24 mouse cellular contexts compared by ENCODE assay signal in the genomic region with DNA sequence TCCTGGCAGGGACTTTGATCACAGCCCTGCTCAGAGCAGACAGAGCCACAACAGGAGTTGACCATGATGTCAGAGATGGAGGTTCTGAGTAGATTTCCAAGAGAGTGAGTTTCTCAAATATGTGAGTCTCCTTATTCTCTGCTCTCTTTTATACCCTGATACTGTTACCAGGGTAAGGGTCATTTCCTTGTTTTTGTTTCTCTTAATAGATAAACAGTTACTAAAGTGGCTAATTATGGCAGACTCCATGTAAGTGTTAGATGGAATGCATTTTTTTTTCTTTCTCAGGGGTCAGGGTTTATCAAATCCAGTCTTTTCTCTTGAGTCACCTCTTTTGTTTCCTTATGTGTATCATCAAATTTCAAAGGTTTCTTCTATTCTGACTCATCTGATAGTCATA. TPM values are rescaled to one million over a fixed set of nuclear protein-coding genes. Genes with fewer than 3 reads are reported as not detected.
"Had no signal": no experiment of that assay in that cellular context is flagged by ENCODE, and none has a peak within 500 bp of the region (broad histone marks: within the 10 kb centered on the region; RNA-seq: fewer than 3 reads in every experiment).

Gene Krtap4-16, minus strand, starts transcription at position 101 of the 400 bp plus-strand sequence.

- H3K4me3 ChIP-seq: liver, embryonic 15.5 days; lung, embryonic 15.5 days; megakaryocyte, embryonic 14.5 days; midbrain, embryonic 13.5 days; neural tube, embryonic 12.5 days; stomach, embryonic 15.5 days had no signal

- H3K9ac ChIP-seq: liver, embryonic 15.5 days; liver, postnatal 0 days; lung, embryonic 15.5 days; midbrain, embryonic 13.5 days; neural tube, embryonic 12.5 days; stomach, embryonic 15.5 days had no signal

- H3K4me2 ChIP-seq: liver, embryonic 15.5 days; lung, embryonic 15.5 days; midbrain, embryonic 13.5 days; neural tube, embryonic 12.5 days; stomach, embryonic 15.5 days had no signal

- H3K4me1 ChIP-seq: liver, embryonic 15.5 days; lung, embryonic 15.5 days; megakaryocyte, embryonic 14.5 days; neural tube, embryonic 12.5 days; stomach, embryonic 15.5 days had no signal

- H3K9me3 ChIP-seq: liver, embryonic 15.5 days; lung, embryonic 15.5 days; megakaryocyte, embryonic 14.5 days; midbrain, embryonic 13.5 days; neural tube, embryonic 12.5 days; stomach, embryonic 15.5 days had no signal

- H3K36me3 ChIP-seq: liver, embryonic 15.5 days; lung, embryonic 15.5 days; midbrain, embryonic 13.5 days; neural tube, embryonic 12.5 days; stomach, embryonic 15.5 days had no signal

- H3K27ac ChIP-seq: liver, embryonic 15.5 days; lung, embryonic 15.5 days; macrophage; midbrain, embryonic 13.5 days; neural tube, embryonic 12.5 days; stomach, embryonic 15.5 days; stomach, postnatal 0 days had no signal

- H3K27me3 ChIP-seq: liver, embryonic 15.5 days; lung, embryonic 15.5 days; megakaryocyte, embryonic 14.5 days; midbrain, embryonic 13.5 days; neural tube, embryonic 12.5 days; stomach, embryonic 15.5 days had no signal

- DNase-seq: liver, postnatal 0 days; lung, adult 2 months; lung, postnatal 14 days; lung, postnatal 36 days; right cerebral cortex, postnatal 14 days; thymus, adult 2 months; thymus, postnatal 25 days; thymus, postnatal 4 days had no signal

- ATAC-seq: liver, postnatal 0 days; lung, postnatal 0 days; midbrain, embryonic 13.5 days had no signal

RNA-seq across cellular contexts. Expression of gene Krtap4-16, which starts in this region (rescaled TPM):
- total RNA-seq: megakaryocyte progenitor cell, adult 5-6 weeks; midbrain, postnatal 0 days; monocyte, adult 5-6 weeks; neutrophil, adult 5-6 weeks had no signal
- polyA plus RNA-seq: liver, embryonic 15.5 days; liver, postnatal 0 days; lung, adult 2 months; lung, embryonic 15.5 days; lung, postnatal 0 days; macrophage; midbrain, embryonic 13.5 days; midbrain, postnatal 0 days; neural tube, embryonic 12.5 days; neural tube, embryonic 14.5 days; spleen, adult 2 months; stomach, embryonic 15.5 days; stomach, postnatal 0 days; testis, adult 2 months had no signal
